Mouse (Mus musculus) megakaryocyte, embryonic 14.5 days (primary cell): ENCODE results near the gene Ccdc97. TPM values are rescaled to one million over a fixed set of nuclear protein-coding genes. Genes with fewer than 3 reads are reported as not detected.

ENCODE experiments used
- H3K27me3 ChIP-seq: replicated peaks from 2 replicates; pipeline ENCODE3; 2012; ENCODE audit warnings: inconsistent platforms
- H3K36me3 ChIP-seq: replicated peaks from 2 replicates; pipeline ENCODE3; 2012; ENCODE audit warnings: low read length, inconsistent platforms, mixed read lengths
- H3K4me1 ChIP-seq: 2 replicates; pipeline ENCODE4 v1.6.1; 2012; ENCODE audit warnings: inconsistent platforms
- H3K4me3 ChIP-seq: replicated peaks from 2 replicates; pipeline ENCODE3; 2012; ENCODE audit warnings: moderate library complexity, mild to moderate bottlenecking, inconsistent platforms
- H3K9me3 ChIP-seq: 2 replicates; pipeline ENCODE4 v1.6.1; 2012; ENCODE audit warnings: inconsistent platforms
- FLI1 ChIP-seq: IDR thresholded peaks from 2 replicates; pipeline ENCODE4 v1.6.1; 2012; ENCODE audit warnings: low read length, inconsistent platforms, mixed read lengths
- GATA1 ChIP-seq: IDR thresholded peaks from 3 replicates; pipeline ENCODE4 v1.6.1; 2012; ENCODE audit warnings: mixed read lengths, low read length, inconsistent platforms, borderline replicate concordance
- polyA plus RNA-seq: library from polyadenylated mRNA; stranded (reverse); fragments of >175 nt; gene quantifications from 2 replicates; pipeline ENCODE4 v1.2.3, GENCODE M21; 2012; ENCODE audit warnings: low replicate concordance; ENCODE audit not compliant: insufficient read depth

Gene Ccdc97
- polyA plus RNA-seq, 1 experiment: 30.5 TPM

- Histone ChIP-seq H3K4me3 (peak overlapping the region; percentile 95), H3K27me3 (no peaks in the 10 kb centered on the region), H3K4me1 (peaks cover 92% of the 10 kb centered on the region), H3K36me3 (peaks cover 25% of the 10 kb centered on the region), H3K9me3 (no peaks in the 10 kb centered on the region)
- TF ChIP-seq GATA1 (no peak), FLI1 (no peak)
Observed at GRCm38 (mm10) chr7:25681341-25682231, 37.3 kb downstream of the Ccdc97 start.

GRCm38 (mm10) chr7:25680514-25681258 is 38.2 kb downstream of the Ccdc97 start, which contains the start of gene B9d2:
Gene B9d2, plus strand, starts transcription at chr7:25680780.
- Histone ChIP-seq H3K4me1 (peaks cover 91% of the 10 kb centered on the region), H3K27me3 (no peaks in the 10 kb centered on the region), H3K4me3 (peak within 1 kb of the TSS; percentile 95), H3K36me3 (peaks cover 16% of the 10 kb centered on the region), H3K9me3 (no peaks in the 10 kb centered on the region)
- peak; percentile 51; the same call in 1 of the 3 replicates for TF ChIP-seq GATA1
- TF ChIP-seq FLI1: 0 out of 2 replicates have a peak, but pooled peaks have one; percentile 47

GRCm38 (mm10) chr7:25679971-25680370 is 38.9 kb downstream of the Ccdc97 start:
- TF ChIP-seq FLI1: no peak
- no peak for TF ChIP-seq GATA1
- H3K27me3 ChIP-seq: no peaks in the 10 kb centered on the region
- no peaks in the 10 kb centered on the region for H3K9me3 ChIP-seq
- H3K4me3 ChIP-seq: peak overlapping the region; percentile 95
- H3K4me1 ChIP-seq: peaks cover 91% of the 10 kb centered on the region
- peaks cover 11% of the 10 kb centered on the region for H3K36me3 ChIP-seq

GRCm38 (mm10) chr7:25677013-25677412 is 41.9 kb downstream of the Ccdc97 start:
- peaks cover 75% of the 10 kb centered on the region for H3K4me1 ChIP-seq
- no peak for TF ChIP-seq FLI1
- TF ChIP-seq GATA1: no peak
- peaks cover 4% of the 10 kb centered on the region; the same call in 1 of the 2 replicates for H3K9me3 ChIP-seq

GRCm38 (mm10) chr7:25676085-25676781 is 42.7 kb downstream of the Ccdc97 start:
- TF ChIP-seq GATA1 (no peak), FLI1 (no peak)
- peaks cover 6% of the 10 kb centered on the region for H3K27me3 ChIP-seq
- peaks cover 4% of the 10 kb centered on the region; the same call in 1 of the 2 replicates for H3K9me3 ChIP-seq

More at GRCm38 (mm10) chr7:25677013-25677412, 41.9 kb downstream of the Ccdc97 start:
- H3K36me3 ChIP-seq: peaks cover 5% of the 10 kb centered on the region
- H3K4me3 ChIP-seq: no peak overlapping the region
- peaks cover 6% of the 10 kb centered on the region for H3K27me3 ChIP-seq

GRCm38 (mm10) chr7:25675405-25675804 is 43.5 kb downstream of the Ccdc97 start:
- no peak for TF ChIP-seq GATA1
- TF ChIP-seq FLI1: no peak
- peaks cover 4% of the 10 kb centered on the region; the same call in 1 of the 2 replicates for H3K9me3 ChIP-seq
- H3K4me1 ChIP-seq: peaks cover 65% of the 10 kb centered on the region
- peaks cover 17% of the 10 kb centered on the region for H3K36me3 ChIP-seq
- peak overlapping the region; percentile 88 for H3K4me3 ChIP-seq
- H3K27me3 ChIP-seq: peaks cover 6% of the 10 kb centered on the region

More at GRCm38 (mm10) chr7:25676085-25676781, 42.7 kb downstream of the Ccdc97 start:
- peaks cover 67% of the 10 kb centered on the region for H3K4me1 ChIP-seq
- H3K36me3 ChIP-seq: peaks cover 10% of the 10 kb centered on the region
- no peak overlapping the region for H3K4me3 ChIP-seq

GRCm38 (mm10) chr7:25674719-25675300 is 44.1 kb downstream of the Ccdc97 start, which contains the start of gene Tmem91:
Gene Tmem91, minus strand, starts transcription at chr7:25675166.
- H3K4me3 ChIP-seq: peak within 1 kb of the TSS; percentile 88
- TF ChIP-seq FLI1 (no peak), GATA1 (no peak)

GRCm38 (mm10) chr7:25674297-25674696 is 44.6 kb downstream of the Ccdc97 start:
- TF ChIP-seq GATA1 (no peak), FLI1 (no peak)
- H3K27me3 ChIP-seq: peaks cover 6% of the 10 kb centered on the region
- H3K4me3 ChIP-seq: peak overlapping the region; percentile 88
- H3K4me1 ChIP-seq: peaks cover 57% of the 10 kb centered on the region
- peaks cover 28% of the 10 kb centered on the region for H3K36me3 ChIP-seq
- H3K9me3 ChIP-seq: peaks cover 4% of the 10 kb centered on the region; the same call in 1 of the 2 replicates

More at GRCm38 (mm10) chr7:25674719-25675300, 44.1 kb downstream of the Ccdc97 start, which contains the start of gene Tmem91:
- H3K27me3 ChIP-seq: peaks cover 6% of the 10 kb centered on the region
- H3K36me3 ChIP-seq: peaks cover 23% of the 10 kb centered on the region
- H3K9me3 ChIP-seq: peaks cover 4% of the 10 kb centered on the region; the same call in 1 of the 2 replicates
- peaks cover 59% of the 10 kb centered on the region for H3K4me1 ChIP-seq
